Mouse (Mus musculus) inflammation-experienced regulatory T-cells (primary cell): Measurements from ENCODE around the gene Fkbp4. TPM values are rescaled to one million over a fixed set of nuclear protein-coding genes. Genes with fewer than 3 reads are reported as not detected.

Source experiments
- polyA plus RNA-seq, 2 experiments: library from polyadenylated mRNA; unstranded; fragments of 100-300 nt; shearing (Covaris generic); gene quantifications; one replicate each; pipeline ENCODE4 v1.2.1; 2017

Gene Fkbp4
- 100 to 1,000 TPM; 150 to 196 TPM for polyA plus RNA-seq

DNA sequence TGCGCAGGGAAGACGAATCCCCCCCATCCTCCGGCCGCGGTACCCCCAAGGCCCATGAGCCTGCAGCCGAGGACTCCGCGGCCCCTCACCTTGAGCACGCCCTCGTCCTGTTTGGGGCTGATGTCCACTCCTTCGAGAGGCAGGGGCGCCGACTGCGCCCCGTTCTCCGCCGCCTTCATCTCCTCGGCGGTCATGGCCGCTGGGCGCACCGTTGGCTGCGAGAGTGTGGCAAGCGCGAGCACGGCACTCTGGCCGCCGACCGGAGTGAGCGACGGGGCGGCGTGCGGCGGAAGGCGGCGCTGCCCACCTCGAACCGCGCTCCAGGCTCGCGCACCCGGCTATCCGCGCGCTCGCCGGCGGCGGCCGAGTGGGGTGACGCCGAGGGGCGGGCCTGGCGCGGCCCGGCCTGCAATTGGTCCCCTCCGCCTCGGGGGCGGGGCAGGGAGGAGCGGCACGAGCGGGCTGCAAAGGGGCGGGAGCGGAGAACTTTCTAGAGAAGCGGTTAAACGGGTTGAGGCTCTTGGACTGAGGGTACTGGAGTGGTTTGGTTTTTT, at the start of gene Fkbp4:
Gene Fkbp4 (minus strand): TSS at position 361 of the 554 bp plus-strand sequence.

DNA sequence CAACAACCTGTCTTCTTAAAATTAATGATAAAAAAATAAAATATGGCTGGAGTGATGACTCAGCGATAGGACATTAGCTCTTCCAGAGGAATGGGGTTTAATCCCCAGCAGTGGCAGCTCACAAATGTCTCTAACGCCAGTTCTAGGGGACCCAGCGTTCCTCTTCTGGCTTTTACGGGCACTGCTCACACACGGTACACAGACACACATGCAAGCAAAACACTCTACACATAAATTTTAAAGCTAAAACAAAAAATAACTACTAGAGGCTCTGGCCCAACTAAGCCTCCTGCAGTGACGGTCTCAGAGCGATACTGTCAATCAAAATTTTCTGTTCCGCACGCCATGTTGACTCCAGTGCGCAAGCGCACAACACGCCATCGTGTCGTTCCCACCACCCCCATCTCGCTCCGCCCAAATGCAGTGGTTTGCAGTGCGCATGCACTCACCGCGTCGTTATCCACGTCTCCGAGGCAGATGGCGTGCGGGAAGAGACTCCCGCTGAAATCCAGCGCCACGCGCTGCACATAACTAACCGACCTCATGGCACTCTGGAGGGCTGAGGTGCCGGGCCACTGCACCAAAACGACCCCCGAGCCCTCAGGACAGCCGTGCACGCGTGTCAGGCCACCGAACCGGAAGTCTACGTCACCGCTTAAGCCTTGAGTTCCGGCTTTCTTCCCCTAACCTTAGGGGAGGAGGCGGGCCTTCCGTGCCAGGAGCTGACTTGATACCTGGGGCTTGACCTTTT, 14.0 kb downstream of the Fkbp4 start, which contains the start of gene Itfg2:
Gene Itfg2 (minus strand): TSS at position 663 of the 751 bp plus-strand sequence.

DNA sequence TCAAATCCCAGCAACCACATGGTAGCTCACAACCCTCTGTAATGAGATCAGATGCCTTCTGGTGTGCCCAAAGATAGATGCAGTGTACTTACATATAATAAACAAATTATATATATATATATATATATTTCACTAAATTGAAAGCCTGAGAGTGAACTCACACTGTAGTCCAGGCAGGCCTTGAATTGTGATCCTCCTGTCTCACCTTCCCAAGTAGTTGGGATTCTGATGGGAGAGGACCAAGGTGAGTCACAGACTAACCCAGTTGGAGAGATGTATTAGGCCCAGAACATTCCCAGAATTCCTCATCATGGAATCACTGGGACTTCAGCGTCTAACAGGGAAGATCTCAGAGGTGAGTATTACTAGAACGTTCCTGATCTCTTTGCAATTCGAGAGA, 39.5 kb downstream of the Fkbp4 start, which contains the start of gene Nrip2:
Gene Nrip2 (plus strand): TSS at position 301 of the 400 bp plus-strand sequence.

Other genes starting within 250 kb of the Fkbp4 start
- under 1 TPM in 1 of 2 experiments, not detected in 1; 0.43 TPM for gene Tead4, start 137.9 kb downstream of the Fkbp4 start, polyA plus RNA-seq
- gene Tulp3, start 82.8 kb downstream of the Fkbp4 start, polyA plus RNA-seq: 1 to 10 TPM; 1.9 to 3.0 TPM
- gene Rhno1, start 75.8 kb downstream of the Fkbp4 start, polyA plus RNA-seq: 10 to 100 TPM; 42.4 to 48.2 TPM
- gene Foxm1, start 75.7 kb downstream of the Fkbp4 start, polyA plus RNA-seq: 1 to 10 TPM; 3.2 to 3.4 TPM
- under 1 TPM in 1 of 2 experiments, not detected in 1; 0.27 TPM for gene Tex52, start 63.2 kb downstream of the Fkbp4 start, polyA plus RNA-seq
- not detected for gene Gm44596, start 63.2 kb downstream of the Fkbp4 start, polyA plus RNA-seq
- gene Nrip2, start 39.4 kb downstream of the Fkbp4 start, polyA plus RNA-seq: 1 to 10 TPM; 1.1 to 2.8 TPM
- 10 to 100 TPM; 28.4 to 36.8 TPM for gene Itfg2, start 13.7 kb downstream of the Fkbp4 start, polyA plus RNA-seq
- gene Pzp, start 88.0 kb upstream of the Fkbp4 start, polyA plus RNA-seq: under 1 TPM; 0.37 to 0.70 TPM
- gene A2ml1, start 142.9 kb upstream of the Fkbp4 start, polyA plus RNA-seq: 1 to 10 TPM in 1 of 2 experiments, under 1 TPM in 1; 0.39 to 2.5 TPM
- under 1 TPM in 1 of 2 experiments, not detected in 1; 0.49 TPM for gene Klrb1a, start 184.9 kb upstream of the Fkbp4 start, polyA plus RNA-seq
- gene Clec2h, start 223.7 kb upstream of the Fkbp4 start, polyA plus RNA-seq: under 1 TPM in 1 of 2 experiments, not detected in 1; 0.49 TPM